Mouse (Mus musculus) mouse trophoblast stem cell (cell line): ENCODE results near the gene Ehf.

Experiments
- in situ Hi-C, 2 experiments: fragments of 300-500 bp; cut with MseI, MboI; formaldehyde crosslinking; loops; 2 replicates in 1 of 2; 3 replicates in 1 of 2; pipeline ENCODE4 v1.15.1; 2025

Ehf gene

GRCm38 (mm10) chr2:103214861-103215260 is 88.2 kb downstream of the Ehf start:
- in situ Hi-C loops: no loop called here

- in situ Hi-C loops: no loop called here
These were observed 89.5 kb downstream of the Ehf start for GRCm38 (mm10) chr2:103213547-103213946.
